Mouse (Mus musculus) ovary, postnatal 14 days (tissue): ENCODE data around the gene Sfswap.
A peak's percentile ranks its signal among the peaks of the same experiment; 100 is the strongest.
"Not testable (repeated sequence)": the region's sequence is repeated elsewhere in the genome, so short reads cannot be mapped to it uniquely, and the experiment has no call there.

Experiments used
- DNase-seq: peaks from one replicate; pipeline ENCODE4 v3.0.0; 2022; ENCODE audit warnings: low spot score

The Sfswap gene

GRCm38 (mm10) chr5:129500722-129501634, at the start of gene Sfswap:
Gene Sfswap, plus strand, starts transcription at chr5:129501221.
- DNase-seq, result peak; percentile 82

DNA sequence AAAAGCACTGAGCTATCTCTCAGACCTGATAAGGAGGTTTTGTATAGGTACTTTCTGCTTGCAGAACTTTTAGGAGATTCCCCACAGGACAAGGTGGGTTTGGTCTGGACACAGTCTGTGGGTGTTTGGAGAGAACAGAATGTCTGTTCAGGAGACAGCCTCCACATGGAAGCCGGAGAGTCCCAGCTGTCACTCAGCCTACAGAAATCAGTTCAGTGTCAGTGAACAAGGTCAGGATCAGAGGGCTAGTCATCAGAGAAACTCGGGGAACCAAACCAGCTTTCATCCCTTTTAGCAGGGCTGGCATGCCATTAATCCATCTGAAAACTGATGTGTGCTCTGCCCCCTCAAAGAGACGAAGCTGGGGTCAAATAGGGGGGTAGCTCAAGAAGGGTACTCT, 48.5 kb upstream of the Sfswap start:
- no peak for DNase-seq

DNA sequence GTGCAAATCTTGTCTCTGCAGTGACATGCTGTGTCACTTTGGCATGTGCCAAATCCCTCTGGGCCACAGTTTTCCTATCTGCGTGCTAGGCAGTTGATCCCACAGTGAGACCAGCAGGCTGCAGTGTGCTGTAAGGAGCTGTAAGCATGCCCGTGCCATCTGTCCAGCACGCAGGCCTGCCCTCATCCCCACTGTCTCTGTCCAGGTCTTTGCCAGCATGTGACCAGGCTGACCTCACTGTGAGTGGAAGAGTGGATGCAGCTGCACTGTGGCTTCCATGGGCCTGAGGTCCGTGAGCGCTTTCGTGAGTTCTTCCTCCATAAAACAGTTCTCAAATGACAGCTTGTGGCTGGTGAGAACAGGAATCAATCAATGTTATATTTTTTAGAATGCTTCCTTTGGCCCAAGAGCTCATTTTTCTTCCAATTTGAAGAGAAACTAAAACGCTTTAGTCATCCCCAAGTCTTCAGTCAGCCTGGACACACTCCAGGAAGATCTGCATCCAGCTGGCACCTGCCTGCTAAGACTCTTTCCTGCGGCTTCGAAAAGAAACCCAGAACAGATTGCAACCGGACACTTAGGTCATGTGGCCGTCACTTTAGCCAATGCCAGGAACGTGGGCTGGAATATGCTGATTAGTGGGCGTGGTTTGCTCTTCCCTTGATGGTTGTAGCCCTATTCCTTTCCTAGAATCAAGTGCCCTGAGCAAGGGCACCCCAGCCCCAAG, 46.1 kb upstream of the Sfswap start:
- DNase-seq, result peak; percentile 69

- no peak for DNase-seq
Measured at GRCm38 (mm10) chr5:129455529-129455896, 45.5 kb upstream of the Sfswap start.

- no peak for DNase-seq
Measured at GRCm38 (mm10) chr5:129456579-129457140, 44.4 kb upstream of the Sfswap start.

DNA sequence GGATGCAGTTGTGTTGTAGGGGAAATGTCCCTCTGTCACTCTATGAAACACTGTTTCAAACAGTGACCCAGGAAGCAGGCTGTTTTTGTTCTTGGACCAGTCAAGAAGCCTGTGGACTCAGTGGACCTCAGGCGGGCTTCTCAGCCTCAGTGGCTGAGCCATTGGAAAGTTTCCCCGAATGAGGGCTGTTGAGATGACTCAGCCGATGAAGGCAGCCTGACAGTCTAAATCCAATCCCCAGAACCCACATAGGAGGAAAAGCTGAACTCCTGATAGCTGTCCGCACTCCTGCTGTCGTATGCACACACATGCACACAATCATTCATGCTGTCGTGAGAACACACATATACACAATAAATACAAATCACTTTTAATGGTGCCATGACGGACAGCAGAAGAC, 42.9 kb upstream of the Sfswap start:
- no peak for DNase-seq

- DNase-seq, result no peak
Measured at GRCm38 (mm10) chr5:129458541-129458940, 42.5 kb upstream of the Sfswap start.

DNA sequence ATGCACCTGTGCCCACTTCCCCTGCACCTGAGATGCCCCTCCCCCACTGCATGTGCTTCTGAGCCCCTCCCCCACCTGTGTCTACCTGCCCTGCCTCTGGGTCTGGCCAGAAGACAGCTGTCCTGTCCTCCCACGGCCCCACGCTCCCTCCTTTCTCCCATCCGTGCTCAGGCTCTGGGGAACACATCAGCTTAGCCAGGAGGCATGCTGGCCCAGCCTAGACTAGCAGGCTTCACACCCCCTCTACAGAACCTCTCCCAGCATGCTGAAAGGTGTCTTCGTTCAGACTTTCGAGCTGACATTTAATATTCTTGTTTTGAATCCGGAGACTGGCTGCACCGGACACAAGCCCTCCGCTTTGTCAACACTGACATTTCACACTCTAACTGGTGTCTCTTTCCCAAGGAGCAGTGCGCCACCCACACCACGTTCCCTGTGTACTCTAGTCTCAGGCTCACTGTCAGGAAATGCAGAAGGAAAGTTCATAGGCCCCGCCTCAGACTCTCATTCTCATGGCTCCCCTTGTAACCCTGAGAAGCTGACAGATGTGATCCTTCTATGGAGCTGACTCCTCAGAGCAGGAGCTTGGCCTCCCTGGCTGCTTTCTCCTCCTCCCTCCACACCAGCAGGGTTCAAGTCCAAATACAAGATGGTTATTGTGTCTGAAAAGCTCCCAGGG, 40.1 kb upstream of the Sfswap start:
- DNase-seq, result no peak

DNA sequence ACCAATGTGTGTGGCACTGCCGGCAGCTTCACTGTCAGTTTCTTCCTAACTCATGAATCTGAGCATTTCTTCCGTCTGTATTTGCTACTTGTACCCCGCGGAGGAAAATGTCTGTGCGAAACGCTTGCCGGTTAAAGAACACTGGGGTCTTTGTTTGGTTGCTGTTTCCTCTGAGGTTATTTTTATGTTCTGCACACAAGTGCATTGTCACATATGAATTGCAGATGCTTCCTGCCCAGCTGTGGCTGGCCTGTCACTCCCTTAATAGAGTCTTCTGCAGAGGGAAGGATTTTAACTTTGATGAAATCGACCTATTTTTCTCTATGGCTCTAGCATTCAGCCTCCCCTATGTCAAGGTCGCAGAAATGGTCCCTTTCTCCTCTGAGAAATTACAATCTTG, 37.4 kb upstream of the Sfswap start:
- not testable (repeated sequence) for DNase-seq

GRCm38 (mm10) chr5:129465788-129466187, 35.2 kb upstream of the Sfswap start:
- DNase-seq, result no peak

DNA sequence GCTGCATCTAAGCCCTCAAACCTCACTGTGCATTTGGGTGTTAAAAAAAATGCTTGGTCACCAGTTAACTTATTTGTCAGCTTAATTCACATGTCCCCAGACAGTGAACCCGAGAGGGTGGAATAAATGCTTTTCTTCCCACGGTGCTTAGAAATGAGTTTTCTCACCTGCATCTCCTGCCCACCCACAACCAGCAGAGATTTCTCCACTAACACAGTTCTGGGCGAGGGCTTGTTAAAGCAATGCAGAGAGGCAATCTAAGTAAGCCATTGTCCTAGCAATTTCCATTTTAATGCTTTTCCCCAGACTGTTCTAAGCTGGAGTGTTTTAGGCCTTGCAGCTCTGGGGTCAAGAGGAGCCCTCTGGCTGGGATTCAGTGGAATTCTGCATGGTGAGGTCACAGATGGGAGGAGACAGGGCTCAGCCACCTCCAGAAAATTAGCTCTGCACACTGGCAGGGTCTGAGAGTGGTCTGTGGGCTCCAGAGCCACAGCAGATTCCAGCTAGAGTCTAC, 25.4 kb upstream of the Sfswap start:
- DNase-seq, result no peak

DNA sequence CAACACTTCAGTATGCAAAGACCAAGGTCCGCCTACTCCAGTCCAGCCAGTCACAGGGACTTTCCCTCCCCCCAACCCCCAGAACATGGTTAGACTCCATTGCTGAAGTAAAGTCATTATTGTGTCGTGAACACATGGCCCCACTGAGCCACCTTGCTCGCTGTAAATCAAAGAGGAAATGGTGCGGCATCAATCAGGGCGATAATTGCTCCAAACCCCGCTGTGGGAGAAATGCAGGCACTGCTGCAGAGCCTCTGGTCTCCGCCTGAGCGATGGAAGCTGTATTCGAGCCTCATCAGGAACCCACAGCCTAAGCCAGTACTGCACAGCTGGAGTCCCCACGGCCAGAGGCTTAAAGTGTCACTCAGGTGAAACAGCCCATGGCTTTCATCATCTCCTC, 11.1 kb upstream of the Sfswap start:
- no peak for DNase-seq

GRCm38 (mm10) chr5:129501671-129502070, 650 bp downstream of the Sfswap start:
- DNase-seq, result peak; percentile 2

GRCm38 (mm10) chr5:129506886-129507285, 5.9 kb downstream of the Sfswap start:
- no peak for DNase-seq

GRCm38 (mm10) chr5:129518180-129518579, 17.2 kb downstream of the Sfswap start:
- no peak for DNase-seq

GRCm38 (mm10) chr5:129518786-129519185, 17.8 kb downstream of the Sfswap start:
- no peak for DNase-seq

GRCm38 (mm10) chr5:129519591-129519990, 18.6 kb downstream of the Sfswap start:
- no peak for DNase-seq

DNA sequence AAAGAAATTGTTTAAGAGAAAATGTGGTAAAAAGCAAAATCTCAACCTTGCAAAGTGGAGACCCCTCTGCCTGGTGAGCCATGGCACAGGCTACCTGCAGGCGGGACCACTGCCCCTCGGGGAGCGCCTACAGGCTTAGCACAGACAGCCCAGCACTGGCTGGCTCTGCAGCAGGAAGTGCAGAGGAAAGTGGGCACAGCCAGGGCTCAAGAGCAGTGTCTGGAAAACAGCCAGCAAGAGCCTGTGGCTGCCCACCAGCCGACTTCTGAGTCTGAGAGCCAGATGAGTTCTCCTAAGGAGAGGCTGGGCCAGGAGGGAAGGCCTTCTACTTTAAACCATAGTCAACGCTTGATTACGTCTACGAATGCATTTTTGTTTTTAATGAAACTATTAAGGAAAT, 20.5 kb downstream of the Sfswap start:
- DNase-seq, result no peak

GRCm38 (mm10) chr5:129521913-129522312, 20.9 kb downstream of the Sfswap start:
- DNase-seq, result no peak

- no peak for DNase-seq
Measured at GRCm38 (mm10) chr5:129523166-129523565, 22.1 kb downstream of the Sfswap start.

GRCm38 (mm10) chr5:129524751-129525150, 23.7 kb downstream of the Sfswap start:
- DNase-seq, result no peak

DNA sequence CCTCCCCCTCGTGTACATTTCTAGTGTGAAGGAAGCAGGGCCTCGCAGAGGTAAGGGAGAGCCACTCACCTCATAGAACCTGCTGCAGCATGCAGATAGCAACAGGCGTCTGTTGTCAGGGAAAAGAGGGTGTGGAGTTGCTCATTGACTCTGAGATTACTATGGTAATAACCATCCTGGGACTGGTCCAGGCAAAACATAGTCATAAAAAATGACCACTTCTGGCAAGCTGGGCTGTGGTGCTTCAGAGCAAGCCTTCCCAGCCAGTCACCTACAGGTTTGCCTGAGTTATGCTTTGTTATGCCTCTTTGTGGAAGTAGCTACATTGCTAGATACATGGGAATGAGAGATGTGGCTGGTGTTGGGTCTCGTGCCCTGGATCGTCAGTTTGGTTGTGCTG, 26.1 kb downstream of the Sfswap start:
- DNase-seq, result no peak
